Mouse (Mus musculus) cerebellum, postnatal 10 days (tissue): ENCODE measurements around the gene Siglech.
A peak's percentile ranks its signal among the peaks of the same experiment; 100 is the strongest.
"Not testable (repeated sequence)": the region's sequence is repeated elsewhere in the genome, so short reads cannot be mapped to it uniquely, and the experiment has no call there.

Experiments used
- DNase-seq, 2 experiments: peaks; one replicate each; pipeline ENCODE4 v3.0.0; 2021; ENCODE audit warnings: mixed read lengths in 2 of 2

Gene Siglech

DNA sequence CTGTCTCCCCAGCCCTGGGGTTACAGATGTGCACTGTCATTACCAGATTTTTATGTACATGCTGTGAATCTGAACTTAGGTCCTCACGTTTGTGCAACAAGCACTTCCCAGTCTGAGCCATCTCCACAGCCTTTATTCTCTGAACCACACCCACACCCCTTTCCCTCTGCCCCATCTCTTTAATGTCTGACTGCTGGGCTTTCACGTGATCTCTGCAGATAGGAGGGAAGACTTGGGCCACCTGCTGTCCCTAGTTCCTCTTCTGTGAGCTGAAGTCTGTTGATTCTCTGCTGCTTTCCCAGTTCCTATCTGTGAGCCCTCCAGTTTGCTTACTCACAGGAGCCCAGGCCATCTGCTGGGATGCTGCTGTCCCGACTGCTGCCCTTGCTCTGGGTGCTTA is at the start of gene Siglech:
Gene Siglech, plus strand, starts transcription at position 253 of the 400 bp plus-strand sequence.
- DNase-seq: no peak

DNA sequence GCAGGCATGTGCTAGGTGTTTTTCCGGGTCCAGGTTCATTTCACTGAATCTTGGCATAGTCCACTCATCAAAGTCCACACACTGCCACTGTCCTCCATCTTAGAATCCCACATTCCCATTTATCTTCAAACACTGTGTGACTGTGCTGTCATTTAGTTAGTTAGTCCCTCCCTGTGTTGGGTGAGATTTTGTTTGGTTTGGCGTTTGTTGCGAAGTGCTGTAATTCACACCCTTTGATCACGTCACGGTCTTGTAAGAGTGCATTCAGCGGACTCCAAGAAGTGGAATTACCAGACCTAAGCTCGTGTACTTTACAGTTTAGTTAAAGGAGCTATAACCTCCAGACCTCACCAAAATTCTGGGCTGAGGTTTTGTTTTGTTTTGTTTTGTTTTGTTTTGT is 45.3 kb upstream of the Siglech start:
- no peak for DNase-seq

GRCm38 (mm10) chr7:55728903-55729302 is 39.1 kb upstream of the Siglech start:
- DNase-seq: no peak

GRCm38 (mm10) chr7:55734483-55734882 is 33.5 kb upstream of the Siglech start:
- DNase-seq: peak; percentile 12 to 30

- DNase-seq: peak; percentile 83
Measured at GRCm38 (mm10) chr7:55737125-55737912, 30.7 kb upstream of the Siglech start.

GRCm38 (mm10) chr7:55743614-55744267 is 24.2 kb upstream of the Siglech start:
- peak; percentile 59 to 68 for DNase-seq

DNA sequence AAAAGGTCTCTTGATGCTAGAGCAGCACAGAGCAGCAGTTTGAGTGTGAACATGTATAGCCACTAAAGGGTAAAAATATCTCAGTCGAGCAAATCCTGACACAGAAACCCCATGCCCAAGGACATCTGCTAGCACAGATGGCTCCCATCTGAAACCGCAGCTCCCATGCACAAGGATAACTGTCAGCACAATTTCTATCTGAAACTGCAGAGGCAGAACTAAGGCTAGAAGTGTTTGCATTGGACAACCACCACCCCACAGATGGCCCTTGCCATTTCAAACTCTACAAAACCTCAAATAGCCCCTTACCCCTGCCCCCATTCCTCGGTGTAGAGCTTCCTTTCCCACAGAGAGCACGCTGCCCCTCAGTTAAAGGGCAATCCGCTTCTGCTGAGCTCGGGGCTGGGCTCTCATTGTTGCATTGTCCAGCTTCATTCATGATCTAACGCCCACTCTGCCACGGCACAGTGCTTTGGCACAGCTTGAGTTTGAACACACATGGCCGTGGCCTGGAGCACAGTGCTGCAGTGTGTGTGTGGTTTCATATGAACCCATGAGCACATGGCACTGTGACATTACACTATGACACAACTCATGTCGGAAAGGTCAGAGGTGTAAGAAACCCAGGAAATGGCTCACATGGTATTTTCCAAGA is 23.3 kb upstream of the Siglech start:
- peak; percentile 76 to 78 for DNase-seq

DNA sequence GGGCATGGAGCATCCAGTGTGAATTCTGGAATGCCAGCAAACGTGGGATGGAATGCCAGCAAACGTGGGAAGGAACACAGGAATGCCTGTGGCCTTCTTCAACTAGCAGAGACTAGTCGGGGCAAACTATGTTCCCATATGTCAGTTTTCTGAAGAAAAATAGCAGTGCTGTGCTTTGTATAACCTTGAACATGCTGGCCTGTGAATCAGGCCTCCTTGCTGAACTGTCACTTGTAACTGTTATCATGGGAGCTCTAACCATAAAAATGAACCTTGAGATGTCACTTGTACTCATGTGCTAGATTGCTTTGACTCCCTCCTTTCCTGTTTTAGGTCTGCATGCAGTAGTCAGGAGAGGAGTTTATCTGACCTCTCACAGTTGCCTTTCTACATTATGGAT is 17.1 kb upstream of the Siglech start:
- DNase-seq: no peak

GRCm38 (mm10) chr7:55759346-55759745 is 8.6 kb upstream of the Siglech start:
- DNase-seq: no peak

- DNase-seq: peak; percentile 31 to 38
Measured at GRCm38 (mm10) chr7:55780011-55780410, 12.0 kb downstream of the Siglech start.

- no peak for DNase-seq
Measured at GRCm38 (mm10) chr7:55782493-55782892, 14.5 kb downstream of the Siglech start.

DNA sequence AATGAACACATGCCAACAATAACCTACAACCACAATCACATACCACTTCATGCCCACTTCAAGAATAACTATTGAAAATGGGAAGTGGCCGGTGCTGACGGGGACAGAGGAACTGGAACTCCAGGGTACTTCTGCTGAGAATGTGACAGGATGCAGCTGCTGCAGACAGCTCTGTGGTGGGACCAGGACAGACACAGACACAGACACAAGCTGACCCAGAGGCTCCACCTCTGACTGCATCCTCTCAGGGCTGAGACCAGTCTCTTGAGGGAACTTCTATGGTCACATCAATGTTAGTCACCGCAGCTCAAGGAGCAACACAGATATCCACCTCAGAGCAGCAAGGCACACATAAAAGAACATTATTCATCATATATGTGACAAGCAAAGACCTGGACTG is 16.6 kb downstream of the Siglech start:
- DNase-seq: no peak

- not testable (repeated sequence) for DNase-seq
Measured at GRCm38 (mm10) chr7:55790586-55790985, 22.6 kb downstream of the Siglech start.

DNA sequence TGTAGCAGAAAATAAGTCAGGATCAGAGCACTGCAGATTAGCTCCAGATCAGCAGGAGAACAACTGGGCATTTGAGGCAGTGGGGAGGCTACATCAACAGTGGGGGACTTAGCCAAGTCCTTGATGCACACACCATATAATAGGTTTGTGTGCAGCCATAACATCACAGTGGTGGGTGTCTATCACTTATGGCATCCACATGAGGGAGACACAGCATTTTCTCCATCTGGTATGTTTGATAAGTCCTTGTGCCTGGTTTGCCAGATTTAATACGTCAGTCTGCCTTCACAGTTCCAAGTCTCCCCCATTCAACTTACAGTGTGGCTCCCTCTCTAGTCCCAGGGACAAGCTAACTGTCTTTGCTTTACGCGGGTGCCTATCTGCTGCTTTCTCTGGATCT is 24.3 kb downstream of the Siglech start:
- DNase-seq: no peak

- DNase-seq: peak in 1 of 2 experiments; percentile 26
Measured at GRCm38 (mm10) chr7:55793236-55793951, 25.4 kb downstream of the Siglech start.

- peak; percentile 99 for DNase-seq
Measured at GRCm38 (mm10) chr7:55793952-55794603, 26.1 kb downstream of the Siglech start, which contains the start of gene Tubgcp5. Tubgcp5 (plus strand) TSS chr7:55794154.

DNA sequence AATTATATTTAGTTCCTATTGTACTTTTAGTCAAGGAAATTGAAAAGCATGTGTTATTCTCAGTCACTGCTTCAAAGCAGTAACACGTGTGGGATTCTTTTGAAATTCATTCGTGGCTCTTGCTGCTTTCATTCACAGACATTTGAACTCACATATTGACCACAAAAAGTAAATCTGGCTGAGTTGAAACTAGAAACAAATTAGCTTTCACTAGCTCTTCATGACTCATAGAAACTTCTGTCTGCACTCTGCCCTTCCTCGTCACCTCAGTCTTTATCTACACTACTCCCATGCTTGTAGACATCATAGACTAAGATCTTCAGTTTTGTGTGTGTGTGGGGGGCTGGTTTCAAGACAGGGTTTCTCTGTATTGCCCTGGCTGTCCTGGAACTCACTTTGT is 32.0 kb downstream of the Siglech start:
- DNase-seq: no peak

DNA sequence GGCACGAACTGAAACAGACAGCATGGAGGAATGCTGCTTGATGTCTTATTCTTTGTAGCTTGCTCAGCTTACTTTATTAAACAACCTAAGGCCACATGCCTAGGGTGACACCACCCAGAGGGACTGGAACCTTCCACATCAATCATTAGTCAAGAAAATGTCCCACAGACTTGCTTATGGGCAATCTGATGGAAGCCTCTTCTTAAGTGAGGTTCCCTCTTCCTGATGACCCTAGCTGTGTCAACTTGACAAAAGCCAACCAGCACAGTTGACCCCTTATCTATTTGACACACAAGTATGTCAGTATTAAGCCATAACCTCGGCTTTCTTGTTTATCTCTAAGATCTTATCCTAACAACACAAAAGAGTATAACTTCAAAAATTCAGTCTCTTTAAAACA is 42.0 kb downstream of the Siglech start:
- no peak for DNase-seq

- no peak for DNase-seq
Measured at GRCm38 (mm10) chr7:55824468-55824867, 56.5 kb downstream of the Siglech start.

- DNase-seq: no peak
Measured at GRCm38 (mm10) chr7:55827551-55827950, 59.6 kb downstream of the Siglech start.
